Mouse (Mus musculus): ENCODE results near the gene Uggt1. TPM values are rescaled to one million over a fixed set of nuclear protein-coding genes. Genes with fewer than 3 reads are reported as not detected.

The Uggt1 gene
- polyA plus RNA-seq, 1 experiment from 2014 or later: 56.1 TPM

GRCm38 (mm10) chr1:36261708-36262504 lies 17.4 kb upstream of the Uggt1 start:
- Histone ChIP-seq H3K4me2 (ENCODE audit: low read depth, low read length) (no peak overlapping the region), H3K9ac (ENCODE audit: low read length) (no peak overlapping the region), H3K36me3 (ENCODE audit: control insufficient read depth, insufficient read depth, low read length) (no peaks in the 10 kb centered on the region), H3K4me1 (replicated peaks; ENCODE audit: control insufficient read depth, insufficient read depth, low read length) (0 out of 2 replicates have a peak, but pooled peaks cover 4% of the 10 kb centered on the region), H3K27me3 (ENCODE audit: control insufficient read depth, insufficient read depth, low read depth, low read length) (no peaks in the 10 kb centered on the region; the same call in 1 of the 2 replicates), H3K27ac (ENCODE audit: low read length) (no peak overlapping the region), H3K9me3 (ENCODE audit: control insufficient read depth, low read length) (peaks cover 3% of the 10 kb centered on the region), H3K4me3 (ENCODE audit: low read length) (no peak overlapping the region)
- no peak for ATAC-seq (ENCODE audit: low read depth)
- WGBS: 77% methylated on average over 19 of the region's 19 CpGs

DNA sequence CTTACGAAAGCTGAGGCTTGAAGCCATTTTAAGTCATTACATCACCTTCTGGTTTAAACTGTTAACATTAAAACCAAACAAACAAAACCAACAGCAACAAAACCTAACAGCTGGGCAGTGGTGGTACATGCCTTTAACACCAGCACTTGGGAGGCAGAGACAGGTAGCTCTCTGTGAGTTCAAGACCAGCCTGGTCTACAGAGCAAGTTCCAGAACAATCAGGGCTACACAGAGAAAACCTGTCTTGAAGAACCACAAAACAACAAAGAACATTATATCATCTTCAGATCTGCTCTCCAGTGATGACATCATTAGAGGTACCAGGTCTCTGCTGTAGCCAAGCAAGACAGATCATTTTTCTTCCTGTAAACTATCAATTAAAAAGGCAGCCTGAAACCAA lies 15.9 kb upstream of the Uggt1 start:
- H3K9me3 ChIP-seq (ENCODE audit: control insufficient read depth, low read length): peaks cover 8% of the 10 kb centered on the region
- H3K4me1 ChIP-seq (replicated peaks; ENCODE audit: control insufficient read depth, insufficient read depth, low read length): 0 out of 2 replicates have a peak, but pooled peaks cover 4% of the 10 kb centered on the region
- no peak overlapping the region for H3K4me2 ChIP-seq (ENCODE audit: low read depth, low read length)
- no peak overlapping the region for H3K4me3 ChIP-seq (ENCODE audit: low read length)
- ATAC-seq (ENCODE audit: low read depth): no peak
- H3K27ac ChIP-seq (ENCODE audit: low read length): no peak overlapping the region
- no peak overlapping the region for H3K9ac ChIP-seq (ENCODE audit: low read length)
- H3K36me3 ChIP-seq (ENCODE audit: control insufficient read depth, insufficient read depth, low read length): 0 out of 2 replicates have a peak, but pooled peaks cover 2% of the 10 kb centered on the region
- WGBS: 96% methylated on average over 1 of the region's 1 CpGs
- no peaks in the 10 kb centered on the region; the same call in 1 of the 2 replicates for H3K27me3 ChIP-seq (ENCODE audit: control insufficient read depth, insufficient read depth, low read depth, low read length)

DNA sequence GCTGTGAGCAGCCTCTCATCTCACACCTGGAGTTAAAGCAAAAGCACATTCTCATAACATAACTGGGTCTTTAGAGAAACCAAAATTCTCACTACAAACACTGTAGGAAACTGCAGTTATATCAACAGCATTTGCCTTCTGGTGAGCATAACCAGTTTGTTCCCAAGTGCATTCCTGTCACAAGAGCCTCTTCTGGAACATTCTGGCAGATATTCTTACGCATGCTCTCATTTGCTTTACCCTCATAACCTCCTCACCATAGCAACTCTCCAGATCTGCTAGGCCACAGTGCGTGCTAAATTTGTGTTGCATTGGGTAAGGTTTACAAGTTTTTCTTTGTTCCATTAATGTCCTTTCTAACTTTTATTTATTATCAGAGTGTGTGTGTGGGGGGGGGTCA lies 14.8 kb upstream of the Uggt1 start:
- 0 out of 2 replicates have a peak, but pooled peaks cover 2% of the 10 kb centered on the region for H3K36me3 ChIP-seq (ENCODE audit: control insufficient read depth, insufficient read depth, low read length)
- 67% methylated on average over 2 of the region's 2 CpGs for WGBS
- H3K4me2 ChIP-seq (ENCODE audit: low read depth, low read length): no peak overlapping the region
- peaks cover 4% of the 10 kb centered on the region; the same call in 1 of the 2 replicates for H3K4me1 ChIP-seq (replicated peaks; ENCODE audit: control insufficient read depth, insufficient read depth, low read length)
- H3K27me3 ChIP-seq (ENCODE audit: control insufficient read depth, insufficient read depth, low read depth, low read length): peaks cover under 1% of the 10 kb centered on the region; the same call in 1 of the 2 replicates
- no peak overlapping the region for H3K4me3 ChIP-seq (ENCODE audit: low read length)
- no peak for ATAC-seq (ENCODE audit: low read depth)
- no peak overlapping the region for H3K9ac ChIP-seq (ENCODE audit: low read length)
- H3K27ac ChIP-seq (ENCODE audit: low read length): no peak overlapping the region
- peaks cover 8% of the 10 kb centered on the region for H3K9me3 ChIP-seq (ENCODE audit: control insufficient read depth, low read length)

DNA sequence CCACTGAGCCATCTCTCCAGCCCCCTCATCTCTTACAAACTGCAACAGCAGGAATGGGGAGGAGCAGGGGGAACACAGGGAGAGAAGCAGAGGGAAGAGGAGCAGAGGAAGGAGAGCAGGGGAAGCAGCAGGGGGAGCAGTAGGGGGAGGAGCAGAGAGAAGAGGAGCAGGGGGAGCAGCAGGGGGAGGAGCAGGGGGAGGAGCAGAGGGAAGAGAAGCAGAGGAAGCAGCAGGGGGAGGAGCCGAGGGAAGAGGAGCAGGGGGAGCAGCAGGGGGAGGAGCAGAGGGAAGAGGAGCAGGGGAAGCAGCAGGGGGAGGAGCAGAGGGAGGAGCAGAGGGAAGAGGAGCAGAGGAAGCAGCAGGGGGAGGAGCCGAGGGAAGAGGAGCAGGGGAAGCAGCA lies 14.1 kb upstream of the Uggt1 start:
- ATAC-seq (ENCODE audit: low read depth): no peak
- Histone ChIP-seq H3K27me3 (ENCODE audit: control insufficient read depth, insufficient read depth, low read depth, low read length) (peaks cover 3% of the 10 kb centered on the region), H3K9me3 (ENCODE audit: control insufficient read depth, low read length) (peaks cover 8% of the 10 kb centered on the region), H3K27ac (ENCODE audit: low read length) (no peak overlapping the region), H3K36me3 (ENCODE audit: control insufficient read depth, insufficient read depth, low read length) (0 out of 2 replicates have a peak, but pooled peaks cover 2% of the 10 kb centered on the region), H3K4me1 (replicated peaks; ENCODE audit: control insufficient read depth, insufficient read depth, low read length) (no peaks in the 10 kb centered on the region; the same call in 1 of the 2 replicates), H3K9ac (ENCODE audit: low read length) (no peak overlapping the region), H3K4me3 (ENCODE audit: low read length) (no peak overlapping the region), H3K4me2 (ENCODE audit: low read depth, low read length) (no peak overlapping the region)
- 45% methylated on average over 2 of the region's 2 CpGs for WGBS

GRCm38 (mm10) chr1:36257276-36257675 lies 12.8 kb upstream of the Uggt1 start:
- ATAC-seq (ENCODE audit: low read depth): no peak

DNA sequence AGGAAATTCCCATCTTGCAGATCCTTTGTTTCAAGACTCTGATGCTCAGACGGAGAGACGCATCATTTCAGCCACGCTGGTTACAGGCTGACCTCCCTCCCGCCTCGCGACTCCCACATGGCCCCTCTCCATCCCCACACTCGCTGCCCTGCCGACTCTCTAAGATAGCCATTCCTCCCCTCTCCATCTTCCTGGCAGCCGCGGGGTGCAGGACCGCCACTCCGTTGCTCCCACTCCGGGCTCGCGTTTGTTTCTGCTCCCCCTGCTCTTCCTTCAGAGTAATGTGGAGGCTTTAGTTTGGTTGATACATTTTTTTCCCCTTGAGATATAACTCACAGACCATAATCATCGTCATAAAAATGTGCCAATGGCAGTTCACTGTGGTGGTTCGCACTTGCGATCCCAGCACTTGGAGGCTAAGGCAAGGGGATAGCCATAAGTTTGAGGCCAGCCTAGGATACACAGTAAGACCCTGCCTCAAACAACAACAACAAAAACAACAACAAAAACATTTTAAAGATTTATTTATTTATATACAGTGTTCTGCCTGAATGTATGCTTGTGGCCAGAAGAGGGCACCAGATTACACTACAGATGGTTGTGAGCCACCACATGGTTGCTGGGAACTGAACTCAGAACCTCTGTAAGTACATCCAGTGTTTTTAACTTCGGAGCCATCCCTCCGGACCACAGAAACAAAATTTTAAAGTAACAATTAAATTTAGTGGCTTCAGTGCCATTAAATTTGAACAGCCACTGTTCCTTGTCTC lies 11.5 kb upstream of the Uggt1 start:
- no peak for ATAC-seq (ENCODE audit: low read depth)
- Histone ChIP-seq H3K9ac (ENCODE audit: low read length) (no peak overlapping the region), H3K27ac (ENCODE audit: low read length) (no peak overlapping the region), H3K4me1 (replicated peaks; ENCODE audit: control insufficient read depth, insufficient read depth, low read length) (no peaks in the 10 kb centered on the region; the same call in 1 of the 2 replicates), H3K4me2 (ENCODE audit: low read depth, low read length) (no peak overlapping the region), H3K27me3 (ENCODE audit: control insufficient read depth, insufficient read depth, low read depth, low read length) (peaks cover 3% of the 10 kb centered on the region), H3K4me3 (ENCODE audit: low read length) (no peak overlapping the region), H3K9me3 (ENCODE audit: control insufficient read depth, low read length) (peaks cover 8% of the 10 kb centered on the region), H3K36me3 (ENCODE audit: control insufficient read depth, insufficient read depth, low read length) (0 out of 2 replicates have a peak, but pooled peaks cover 2% of the 10 kb centered on the region)
- 27% methylated on average over 20 of the region's 20 CpGs for WGBS

More at GRCm38 (mm10) chr1:36257276-36257675, 12.8 kb upstream of the Uggt1 start:
- no peak overlapping the region for H3K27ac ChIP-seq (ENCODE audit: low read length)
- 0 out of 2 replicates have a peak, but pooled peaks cover 2% of the 10 kb centered on the region for H3K36me3 ChIP-seq (ENCODE audit: control insufficient read depth, insufficient read depth, low read length)
- H3K4me2 ChIP-seq (ENCODE audit: low read depth, low read length): no peak overlapping the region
- 84% methylated on average over 8 of the region's 8 CpGs for WGBS
- no peak overlapping the region for H3K9ac ChIP-seq (ENCODE audit: low read length)
- peaks cover 3% of the 10 kb centered on the region for H3K27me3 ChIP-seq (ENCODE audit: control insufficient read depth, insufficient read depth, low read depth, low read length)
- H3K9me3 ChIP-seq (ENCODE audit: control insufficient read depth, low read length): peaks cover 8% of the 10 kb centered on the region
- no peak overlapping the region for H3K4me3 ChIP-seq (ENCODE audit: low read length)
- H3K4me1 ChIP-seq (replicated peaks; ENCODE audit: control insufficient read depth, insufficient read depth, low read length): no peaks in the 10 kb centered on the region; the same call in 1 of the 2 replicates

- Histone ChIP-seq H3K27ac (ENCODE audit: low read length) (no peak overlapping the region), H3K9ac (ENCODE audit: low read length) (peak overlapping the region; percentile 37), H3K9me3 (ENCODE audit: control insufficient read depth, low read length) (peaks cover 8% of the 10 kb centered on the region), H3K4me1 (replicated peaks; ENCODE audit: control insufficient read depth, insufficient read depth, low read length) (no peaks in the 10 kb centered on the region; the same call in 1 of the 2 replicates), H3K36me3 (ENCODE audit: control insufficient read depth, insufficient read depth, low read length) (0 out of 2 replicates have a peak, but pooled peaks cover 2% of the 10 kb centered on the region), H3K27me3 (ENCODE audit: control insufficient read depth, insufficient read depth, low read depth, low read length) (peaks cover 3% of the 10 kb centered on the region), H3K4me3 (ENCODE audit: low read length) (peak overlapping the region; percentile 20; the same call in 1 of the 2 replicates), H3K4me2 (ENCODE audit: low read depth, low read length) (peak overlapping the region; percentile 50)
- ATAC-seq (ENCODE audit: low read depth): peak; percentile 43; the same call in 1 of the 2 replicates
- 7% methylated on average over 25 of the region's 25 CpGs for WGBS
Observed at GRCm38 (mm10) chr1:36254635-36255360, 10.3 kb upstream of the Uggt1 start.

- WGBS: 4% methylated on average over 6 of the region's 6 CpGs
Observed at GRCm38 (mm10) chr1:36252791-36253190, 8.3 kb upstream of the Uggt1 start.

More at GRCm38 (mm10) chr1:36252791-36253190, 8.3 kb upstream of the Uggt1 start:
- no peaks in the 10 kb centered on the region; the same call in 1 of the 2 replicates for H3K4me1 ChIP-seq (replicated peaks; ENCODE audit: control insufficient read depth, insufficient read depth, low read length)
- peak; percentile 68 for ATAC-seq (ENCODE audit: low read depth)
- 0 out of 2 replicates have a peak, but pooled peaks cover 2% of the 10 kb centered on the region for H3K36me3 ChIP-seq (ENCODE audit: control insufficient read depth, insufficient read depth, low read length)
- H3K9ac ChIP-seq (ENCODE audit: low read length): no peak overlapping the region
- H3K4me3 ChIP-seq (ENCODE audit: low read length): no peak overlapping the region
- no peak overlapping the region for H3K27ac ChIP-seq (ENCODE audit: low read length)
- H3K27me3 ChIP-seq (ENCODE audit: control insufficient read depth, insufficient read depth, low read depth, low read length): peaks cover 3% of the 10 kb centered on the region
- H3K9me3 ChIP-seq (ENCODE audit: control insufficient read depth, low read length): peaks cover 5% of the 10 kb centered on the region
- H3K4me2 ChIP-seq (ENCODE audit: low read depth, low read length): no peak overlapping the region
